8 mouse cellular contexts compared by ENCODE assay signal in the genomic region with DNA sequence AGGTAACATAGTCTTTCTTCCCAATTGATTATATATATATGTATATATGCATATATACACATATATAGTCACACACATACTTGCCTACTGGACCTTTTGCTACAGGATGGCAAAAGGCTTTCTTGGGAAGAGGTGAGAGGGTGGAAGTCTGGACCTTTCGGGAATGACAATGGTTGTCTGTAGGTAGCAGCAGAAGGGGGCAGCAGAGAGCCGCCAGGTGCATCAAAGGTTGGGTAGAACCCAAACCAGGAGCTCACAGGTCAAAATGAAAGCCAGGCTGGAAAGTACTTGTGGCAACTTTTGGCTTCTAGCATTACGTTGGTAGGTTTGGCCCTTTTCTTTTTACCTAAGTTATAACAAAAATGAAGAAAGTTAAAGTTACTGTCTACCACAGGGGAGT. TPM values are rescaled to one million over a fixed set of nuclear protein-coding genes. Genes with fewer than 3 reads are reported as not detected.
A peak's percentile ranks its signal among the peaks of the same experiment; 100 is the strongest.
DNase-seq lines count a peak whose midpoint lies in the region; ATAC-seq and TF ChIP-seq lines count a peak whose summit lies in the region.

No protein-coding gene starts in this region.

- H3K9me3 ChIP-seq in kidney, embryonic 15.5 days (replicated peaks), result no peaks in the 10 kb centered on the region
- no peaks in the 10 kb centered on the region for H3K9me3 ChIP-seq in E14TG2a.4 (ENCODE audit: low read length)

- peaks cover 12% of the 10 kb centered on the region for H3K4me1 ChIP-seq in kidney, embryonic 15.5 days
- H3K4me1 ChIP-seq in E14TG2a.4 (replicated peaks; ENCODE audit: low read depth, low read length), result peaks cover 10% of the 10 kb centered on the region; the same call in 1 of the 2 replicates
- no peaks in the 10 kb centered on the region for H3K4me1 ChIP-seq in small intestine, adult 2 months (ENCODE audit: control insufficient read depth, insufficient read depth, insufficient read length, low read length)

- intact Hi-C loops in heart, postnatal 14 days (cut with DNase I), result loop anchor here (10.0 kb wide), 2 partner anchors 389 to 449 kb away; no protein-coding TSS in a partner anchor

- no peak overlapping the region for H3K4me2 ChIP-seq in kidney, embryonic 15.5 days

- no peak overlapping the region for H3K4me3 ChIP-seq in kidney, embryonic 15.5 days (replicated peaks)
- no peak overlapping the region for H3K4me3 ChIP-seq in E14TG2a.4 (replicated peaks; ENCODE audit: low read length)
- no peak overlapping the region for H3K4me3 ChIP-seq in small intestine, adult 2 months (ENCODE audit: low read depth, low read length)

- no peak for ATAC-seq in kidney, embryonic 15.5 days (replicated peaks; ENCODE audit: low FRiP score)

- no peaks in the 10 kb centered on the region for H3K27me3 ChIP-seq in kidney, embryonic 15.5 days
- peaks cover 4% of the 10 kb centered on the region; the same call in 1 of the 2 replicates for H3K27me3 ChIP-seq in E14TG2a.4 (ENCODE audit: insufficient read depth, low read length)
- H3K27me3 ChIP-seq in small intestine, adult 2 months (ENCODE audit: control insufficient read depth, insufficient read depth, low read length), result no peaks in the 10 kb centered on the region

- H3K36me3 ChIP-seq in kidney, embryonic 15.5 days, result no peaks in the 10 kb centered on the region
- H3K36me3 ChIP-seq in E14TG2a.4 (ENCODE audit: insufficient read depth, low read length), result no peaks in the 10 kb centered on the region
- H3K36me3 ChIP-seq in small intestine, adult 2 months (ENCODE audit: control insufficient read depth, insufficient read depth, low read length), result no peaks in the 10 kb centered on the region

- TF ChIP-seq POLR2A in small intestine, adult 2 months (IDR thresholded peaks at IDR 0.05; ENCODE audit: low read depth, low read length), result no peak

- peak; percentile 61 for TF ChIP-seq CTCF in E14TG2a.4 (conservative IDR thresholded peaks at IDR 0.05; ENCODE audit: low read length)
- TF ChIP-seq CTCF in small intestine, adult 2 months (IDR thresholded peaks at IDR 0.05; ENCODE audit: extremely low read depth, insufficient read length, insufficient replicate concordance, low read depth, low read length), result peak; percentile 85; the same call in 1 of the 2 replicates

- no peak overlapping the region for H3K9ac ChIP-seq in kidney, embryonic 15.5 days

- H3K27ac ChIP-seq in kidney, embryonic 15.5 days, result no peak overlapping the region
- no peak overlapping the region for H3K27ac ChIP-seq in small intestine, adult 2 months (ENCODE audit: insufficient read depth, low read depth, low read length)

- peak; percentile 25 for DNase-seq in kidney, adult 11 months
- peak; percentile 77 for DNase-seq in adrenal gland, postnatal 14 days
- DNase-seq in heart, postnatal 14 days, result peak; percentile 55 to 69
- no peak for DNase-seq in ovary, adult 18-20 months (ENCODE audit: low spot score)
- DNase-seq in left cerebral cortex, adult 11 months (ENCODE audit: low spot score), result no peak

- WGBS in kidney, embryonic 15.5 days, result 63% methylated on average over 3 of the region's 3 CpGs
- 25% methylated on average over 3 of the region's 3 CpGs for WGBS in small intestine, adult 2 months

RNA-seq across cellular contexts. Expression of a gene that starts 6.0 kb away (rescaled TPM):
- 20.2 and 21.5 TPM in 2 replicates for polyA plus RNA-seq in kidney, embryonic 15.5 days (2015; fragmentation: Nextera tagmentation; extraction: Ambion mirVana)
- total RNA-seq in adrenal gland, postnatal 14 days (2021), result 0.56 and 0.90 TPM in 2 replicates
- total RNA-seq in heart, postnatal 14 days (2021), result not detected
- polyA plus RNA-seq in small intestine, adult 2 months (2012; rRNA removed), result 0.90 and 296 TPM in 2 replicates

RNA-seq across cellular contexts. Expression of a gene that starts 25.7 kb away (rescaled TPM):
- not detected in 2 replicates for polyA plus RNA-seq in kidney, embryonic 15.5 days (2015; fragmentation: Nextera tagmentation; extraction: Ambion mirVana)
- 0.33 TPM in 1 of 2 replicates, not detected in the other for total RNA-seq in adrenal gland, postnatal 14 days (2021)
- total RNA-seq in heart, postnatal 14 days (2021), result under 1 TPM in 1 of 2 experiments, not detected in 1; 0.24 TPM
- not detected in 2 replicates for polyA plus RNA-seq in small intestine, adult 2 months (2012; rRNA removed)

RNA-seq across cellular contexts. Expression of a gene that starts 25.8 kb away (rescaled TPM):
- 44.5 and 46.6 TPM in 2 replicates for polyA plus RNA-seq in kidney, embryonic 15.5 days (2015; fragmentation: Nextera tagmentation; extraction: Ambion mirVana)
- total RNA-seq in adrenal gland, postnatal 14 days (2021), result 24.1 and 24.7 TPM in 2 replicates
- 1 to 10 TPM; 6.9 to 7.6 TPM for total RNA-seq in heart, postnatal 14 days (2021)
- 7.3 and 11.4 TPM in 2 replicates for polyA plus RNA-seq in small intestine, adult 2 months (2012; rRNA removed)

RNA-seq across cellular contexts. Expression of a gene that starts 32.8 kb away (rescaled TPM):
- 0.18 and 0.37 TPM in 2 replicates for polyA plus RNA-seq in kidney, embryonic 15.5 days (2015; fragmentation: Nextera tagmentation; extraction: Ambion mirVana)
- 1.7 and 2.1 TPM in 2 replicates for total RNA-seq in adrenal gland, postnatal 14 days (2021)
- total RNA-seq in heart, postnatal 14 days (2021), result not detected
- polyA plus RNA-seq in small intestine, adult 2 months (2012; rRNA removed), result not detected in 2 replicates

Comparison
In these comparisons a context has a peak if more than half of its experiments do, and no peak if none do; other contexts are left out.
1. DNase-seq: peak in kidney, adult 11 months (single experiment), adrenal gland, postnatal 14 days (single experiment) and heart, postnatal 14 days (2 of 2); none in ovary, adult 18-20 months (single experiment) and left cerebral cortex, adult 11 months (single experiment).